In genomic region chr15:77799491-77800474, GRCm38 (mm10) we compare ENCODE assay signal across 7 mouse cellular contexts. TPM values are rescaled to one million over a fixed set of nuclear protein-coding genes. Genes with fewer than 3 reads are reported as not detected.
DNase-seq lines count a peak whose midpoint lies in the region; ATAC-seq lines count a peak whose summit lies in the region.

No protein-coding gene starts in this region.

- no peak overlapping the region; the same call in 1 of the 2 replicates for H3K9ac ChIP-seq in embryonic facial prominence, embryonic 12.5 days

- DNase-seq in limb, embryonic 10.5 days (ENCODE audit: low spot score) = no peak
- peak; percentile 44 for DNase-seq in thymus, postnatal 0 days (ENCODE audit: low spot score)
- no peak for DNase-seq in retina, embryonic 14.5 days (ENCODE audit: low spot score)
- no peak for DNase-seq in layer of hippocampus, postnatal 14 days (ENCODE audit: low spot score in 2 of 2)

- no peak overlapping the region for H3K4me2 ChIP-seq in embryonic facial prominence, embryonic 12.5 days (replicated peaks)

- H3K36me3 ChIP-seq in megakaryocyte, embryonic 14.5 days (replicated peaks; ENCODE audit: low read length) = peaks cover 100% of the 10 kb centered on the region
- H3K36me3 ChIP-seq in embryonic facial prominence, embryonic 12.5 days = peaks cover 52% of the 10 kb centered on the region
- H3K36me3 ChIP-seq in limb, embryonic 10.5 days = peaks cover 70% of the 10 kb centered on the region

- H3K27me3 ChIP-seq in megakaryocyte, embryonic 14.5 days (replicated peaks) = no peaks in the 10 kb centered on the region
- H3K27me3 ChIP-seq in embryonic facial prominence, embryonic 12.5 days = no peaks in the 10 kb centered on the region
- H3K27me3 ChIP-seq in limb, embryonic 10.5 days (ENCODE audit: low read depth, poor library complexity, severe bottlenecking) = no peaks in the 10 kb centered on the region

- H3K27ac ChIP-seq in embryonic facial prominence, embryonic 12.5 days = peak overlapping the region; percentile 97
- H3K27ac ChIP-seq in limb, embryonic 10.5 days = peak overlapping the region; percentile 92

- peaks cover 100% of the 10 kb centered on the region for H3K4me1 ChIP-seq in megakaryocyte, embryonic 14.5 days
- peaks cover 45% of the 10 kb centered on the region for H3K4me1 ChIP-seq in embryonic facial prominence, embryonic 12.5 days
- peaks cover 48% of the 10 kb centered on the region for H3K4me1 ChIP-seq in limb, embryonic 10.5 days

- 82% methylated on average over 8 of the region's 8 CpGs for WGBS in embryonic facial prominence, embryonic 12.5 days
- 81% methylated on average over 8 of the region's 8 CpGs for WGBS in limb, embryonic 10.5 days

- no peak for ATAC-seq in megakaryocyte, adult 5-6 weeks (ENCODE audit: poor library complexity, severe bottlenecking)
- ATAC-seq in embryonic facial prominence, embryonic 12.5 days (ENCODE audit: insufficient number of reproducible peaks, insufficient read depth, low FRiP score, low TSS enrichment) = no peak

- no peaks in the 10 kb centered on the region for H3K9me3 ChIP-seq in megakaryocyte, embryonic 14.5 days
- no peaks in the 10 kb centered on the region for H3K9me3 ChIP-seq in embryonic facial prominence, embryonic 12.5 days
- H3K9me3 ChIP-seq in limb, embryonic 10.5 days (replicated peaks) = no peaks in the 10 kb centered on the region

- peak overlapping the region; percentile 86 for H3K4me3 ChIP-seq in megakaryocyte, embryonic 14.5 days (replicated peaks)
- H3K4me3 ChIP-seq in embryonic facial prominence, embryonic 12.5 days = no peak overlapping the region
- no peak overlapping the region for H3K4me3 ChIP-seq in limb, embryonic 10.5 days

RNA-seq across cellular contexts. Expression of gene Myh9, which starts 42.2 kb away (rescaled TPM):
- 1,439 and 1,641 TPM in 2 replicates for polyA plus RNA-seq in megakaryocyte, embryonic 14.5 days (2012; ENCODE audit: insufficient read depth, low replicate concordance)
- total RNA-seq in megakaryocyte, adult 5-6 weeks (2015) = 464 and 549 TPM in 2 replicates
- total RNA-seq in megakaryocyte, adult 5-6 weeks (2017) = 759 and 878 TPM in 2 replicates
- 37.3 and 37.9 TPM in 2 replicates for polyA plus RNA-seq in embryonic facial prominence, embryonic 12.5 days (2016; fragmentation: Nextera tagmentation; extraction: Ambion mirVana)
- 30.6 and 39.2 TPM in 2 replicates for polyA plus RNA-seq in limb, embryonic 10.5 days (2016; fragmentation: Nextera tagmentation; extraction: Ambion mirVana)
- polyA plus RNA-seq in thymus, postnatal 0 days (2015; fragmentation: Nextera tagmentation; extraction: Ambion mirVana) = 62.3 and 71.0 TPM in 2 replicates
- 10 to 100 TPM; 80.9 to 86.7 TPM for total RNA-seq in layer of hippocampus, postnatal 14 days (2021)

RNA-seq across cellular contexts. Expression of gene Apol8, which starts 43.0 kb away (rescaled TPM):
- 0.82 and 2.7 TPM in 2 replicates for polyA plus RNA-seq in megakaryocyte, embryonic 14.5 days (2012; ENCODE audit: insufficient read depth, low replicate concordance)
- total RNA-seq in megakaryocyte, adult 5-6 weeks (2015) = 0.16 and 1.3 TPM in 2 replicates
- 0.16 and 0.26 TPM in 2 replicates for total RNA-seq in megakaryocyte, adult 5-6 weeks (2017)
- 0.24 and 0.83 TPM in 2 replicates for polyA plus RNA-seq in embryonic facial prominence, embryonic 12.5 days (2016; fragmentation: Nextera tagmentation; extraction: Ambion mirVana)
- polyA plus RNA-seq in limb, embryonic 10.5 days (2016; fragmentation: Nextera tagmentation; extraction: Ambion mirVana) = 0.20 TPM in 1 of 2 replicates, not detected in the other
- polyA plus RNA-seq in thymus, postnatal 0 days (2015; fragmentation: Nextera tagmentation; extraction: Ambion mirVana) = 0.06 TPM in 1 of 2 replicates, not detected in the other
- 1 to 10 TPM in 1 of 2 experiments, under 1 TPM in 1; 0.97 to 1.6 TPM for total RNA-seq in layer of hippocampus, postnatal 14 days (2021)

Comparison
In these comparisons a context has a peak if more than half of its experiments do, and no peak if none do; other contexts are left out.
1. RNA of gene Myh9, which starts 42.2 kb away (polyA plus RNA-seq): 1,439 to 1,641 TPM in megakaryocyte, embryonic 14.5 days; 62.3 to 71.0 TPM in thymus, postnatal 0 days, 30.6 to 39.2 TPM in limb, embryonic 10.5 days and 37.3 to 37.9 TPM in embryonic facial prominence, embryonic 12.5 days; every median in the first group is over 10 times any median in the second.